Mouse (Mus musculus) kidney, postnatal 4 days (tissue): ENCODE results near the gene Gm14151.
"Not testable (repeated sequence)": the region's sequence is repeated elsewhere in the genome, so short reads cannot be mapped to it uniquely, and the experiment has no call there.

ENCODE experiments used
- DNase-seq, 2 experiments: peaks; one replicate each; pipeline ENCODE4 v3.0.0; 2021; ENCODE audit warnings: mixed read lengths in 2 of 2

Gm14151 gene

DNA sequence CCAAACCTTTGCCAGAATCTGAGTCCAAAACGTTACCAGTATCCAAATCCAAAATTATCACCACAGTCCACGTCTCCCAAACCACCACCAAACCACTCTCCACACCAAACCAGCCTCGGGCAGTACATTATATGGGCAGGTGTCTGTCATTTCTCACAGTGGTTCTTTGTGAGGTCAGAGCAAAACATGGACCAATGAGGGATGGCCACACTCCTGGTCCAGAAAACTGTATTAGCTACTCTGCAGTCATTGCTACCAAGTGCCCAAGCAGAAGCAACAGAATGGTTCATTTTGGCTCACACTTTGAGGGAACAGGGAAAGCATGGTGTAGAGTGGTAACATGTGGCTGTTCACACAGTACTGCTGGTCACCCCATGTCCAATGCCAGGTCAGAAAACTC, at the start of gene Gm14151:
Gene Gm14151 (minus strand): TSS at position 101 of the 400 bp plus-strand sequence.
- DNase-seq: not testable (repeated sequence)

DNA sequence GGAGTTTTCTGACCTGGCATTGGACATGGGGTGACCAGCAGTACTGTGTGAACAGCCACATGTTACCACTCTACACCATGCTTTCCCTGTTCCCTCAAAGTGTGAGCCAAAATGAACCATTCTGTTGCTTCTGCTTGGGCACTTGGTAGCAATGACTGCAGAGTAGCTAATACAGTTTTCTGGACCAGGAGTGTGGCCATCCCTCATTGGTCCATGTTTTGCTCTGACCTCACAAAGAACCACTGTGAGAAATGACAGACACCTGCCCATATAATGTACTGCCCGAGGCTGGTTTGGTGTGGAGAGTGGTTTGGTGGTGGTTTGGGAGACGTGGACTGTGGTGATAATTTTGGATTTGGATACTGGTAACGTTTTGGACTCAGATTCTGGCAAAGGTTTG, 5.8 kb upstream of the Gm14151 start, which contains the start of gene Gm14147:
Gene Gm14147 (plus strand): TSS at position 301 of the 400 bp plus-strand sequence.
- DNase-seq: not testable (repeated sequence)

DNA sequence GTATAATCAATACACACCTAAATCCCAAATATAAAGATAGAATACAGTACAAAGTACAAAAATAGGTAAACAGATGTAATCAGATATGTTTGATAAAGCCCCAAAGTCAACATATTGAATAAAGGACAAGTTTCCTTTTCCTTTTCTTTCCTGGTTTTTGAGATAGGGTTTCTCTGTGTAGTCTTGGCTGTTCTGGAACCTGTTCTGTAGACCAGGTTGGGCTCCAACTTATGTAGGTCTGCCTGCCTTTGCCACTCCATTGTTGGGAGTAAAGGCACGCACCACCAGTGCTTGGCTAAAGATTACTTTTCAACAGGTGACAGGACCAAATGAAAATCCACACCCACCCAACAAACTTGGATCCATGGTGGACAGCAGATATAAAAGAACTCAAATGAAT, 35.5 kb downstream of the Gm14151 start:
- no peak for DNase-seq

- no peak for DNase-seq
Observed at GRCm38 (mm10) chr2:151040411-151040810, 51.7 kb downstream of the Gm14151 start.

DNA sequence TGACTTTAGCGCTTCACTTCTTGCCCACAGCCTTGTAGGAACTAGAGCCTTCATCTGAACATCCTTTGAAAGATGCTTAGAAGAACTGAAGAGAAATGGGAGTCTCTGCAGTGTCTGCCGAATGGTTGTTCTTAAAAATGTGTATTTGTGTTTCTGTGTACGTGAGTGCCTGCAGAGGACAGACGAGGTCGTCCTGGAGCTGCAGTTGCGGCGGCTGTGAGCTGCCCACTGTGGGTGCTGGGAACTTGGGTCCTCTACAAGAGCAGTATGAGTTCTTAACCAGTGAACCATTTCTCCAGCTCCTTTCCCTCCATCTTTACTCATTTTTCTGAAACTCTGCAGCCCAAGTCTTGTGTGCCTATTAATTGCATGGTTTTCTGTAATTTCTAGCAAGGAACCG, 52.4 kb downstream of the Gm14151 start:
- peak in 1 of 2 experiments; percentile 12 for DNase-seq

GRCm38 (mm10) chr2:151039232-151039695, 52.9 kb downstream of the Gm14151 start, which contains the start of the genes Ninl and Nanp:
TSS of gene Ninl (minus strand) at chr2:151039382.
TSS of gene Nanp (minus strand) at chr2:151039398.
- peak; percentile 95 to 97 for DNase-seq

GRCm38 (mm10) chr2:151038811-151039222, 53.3 kb downstream of the Gm14151 start:
- no peak for DNase-seq

DNA sequence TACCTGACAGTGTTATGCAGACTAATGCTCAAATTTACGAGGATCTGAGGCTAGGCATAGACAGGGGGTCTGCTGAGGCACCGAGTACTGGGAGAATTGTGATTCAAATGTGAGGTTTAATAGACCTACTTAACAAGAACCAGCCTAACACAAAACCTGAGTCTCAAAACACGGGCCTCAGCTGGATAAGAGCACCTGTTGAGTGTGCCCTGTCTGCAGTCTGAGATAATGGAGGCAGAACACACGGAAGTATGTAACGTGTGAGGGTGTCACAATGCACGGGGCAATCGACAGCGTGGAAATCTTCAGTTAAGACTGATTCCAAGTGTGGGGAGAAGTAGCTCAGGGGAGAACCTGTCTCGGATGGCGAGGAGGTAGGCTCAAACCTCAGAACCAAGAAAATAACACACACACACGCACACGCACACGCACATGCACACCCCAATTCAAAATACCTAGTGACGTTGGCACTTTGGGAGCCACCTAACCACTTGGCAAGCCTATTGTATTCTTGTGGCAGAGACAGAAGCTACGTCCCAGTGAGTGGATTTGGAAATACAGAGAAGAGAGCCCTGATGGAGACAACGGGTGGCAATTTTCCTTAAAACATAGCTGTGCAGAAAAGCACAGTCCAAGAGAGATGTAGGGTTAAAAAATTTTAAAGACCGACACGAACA, 54.1 kb downstream of the Gm14151 start:
- peak in 1 of 2 experiments; percentile 5 for DNase-seq

DNA sequence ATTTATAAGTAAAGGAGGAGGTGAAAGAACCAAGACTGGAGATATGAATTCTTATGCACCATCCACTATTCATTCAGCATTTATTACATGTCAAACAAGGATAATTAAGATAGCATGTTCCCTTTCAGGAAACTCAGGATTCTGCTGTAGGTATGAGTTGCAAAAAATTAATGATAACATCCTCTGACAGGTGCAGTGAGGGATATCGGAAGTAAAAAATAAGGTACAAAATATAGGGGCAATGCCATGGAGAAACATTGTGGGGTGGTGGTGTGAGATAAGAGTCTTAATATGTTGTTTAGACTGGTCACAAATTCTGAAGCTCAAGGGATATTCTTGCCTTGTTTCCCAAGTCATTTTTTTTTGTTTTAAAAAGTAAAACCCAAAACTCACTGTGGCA, 54.9 kb downstream of the Gm14151 start:
- DNase-seq: no peak
